Mouse (Mus musculus): Measurements from ENCODE around the gene Gm43302. TPM values are rescaled to one million over a fixed set of nuclear protein-coding genes. Genes with fewer than 3 reads are reported as not detected.
"Not testable (repeated sequence)": the region's sequence is repeated elsewhere in the genome, so short reads cannot be mapped to it uniquely, and the experiment has no call there.

The Gm43302 gene
- polyA plus RNA-seq, 1 experiment from 2014 or later, result 0.15 TPM

DNA sequence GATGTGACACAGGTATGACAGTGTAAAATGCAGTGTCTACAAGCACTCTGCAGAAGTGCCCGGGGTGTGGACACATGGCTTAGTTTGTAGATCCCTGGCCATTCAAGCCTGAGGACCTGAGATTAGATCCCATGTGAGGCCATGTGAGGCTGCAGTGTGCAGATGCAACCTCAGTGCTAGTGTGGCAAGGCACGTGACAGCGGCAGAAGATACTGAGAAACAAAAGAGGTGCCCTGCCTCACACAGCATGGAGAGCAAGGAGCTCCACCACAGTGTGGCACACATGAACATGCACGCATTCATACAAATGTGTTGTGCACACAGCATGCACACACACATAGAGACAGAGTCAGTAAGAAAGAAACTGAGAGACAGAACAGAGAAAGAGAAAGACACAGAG, 12.2 kb upstream of the Gm43302 start:
- not testable (repeated sequence) for H3K9me3 ChIP-seq (ENCODE audit: control insufficient read depth, low read length); ATAC-seq (ENCODE audit: insufficient number of reproducible peaks, insufficient read depth, low FRiP score, low read depth); H3K36me3 ChIP-seq (ENCODE audit: control insufficient read depth, insufficient read depth, low read length); H3K27ac ChIP-seq (replicated peaks in 1 of 2; ENCODE audit: control insufficient read depth in 1 of 2, insufficient read depth in 1 of 2, low read depth in 2 of 2, low read length in 2 of 2); H3K27me3 ChIP-seq (ENCODE audit: control insufficient read depth, insufficient read depth, low read length); H3K4me3 ChIP-seq (ENCODE audit: control insufficient read depth in 1 of 2, insufficient read depth in 1 of 2, low read depth in 1 of 2, low read length in 2 of 2); H3K4me2 ChIP-seq (ENCODE audit: low read length); H3K9ac ChIP-seq (ENCODE audit: low read length)
- H3K4me1 ChIP-seq (ENCODE audit: control insufficient read depth in 2 of 2, insufficient read depth in 2 of 2, low read length in 2 of 2), result peaks cover 7 to 17% of the 10 kb centered on the region in 2 experiments
- WGBS, result 66% methylated on average over 4 of the region's 4 CpGs

- WGBS, result 83% methylated on average over 4 of the region's 4 CpGs
- ATAC-seq (ENCODE audit: insufficient number of reproducible peaks, insufficient read depth, low FRiP score, low read depth), result no peak
- no peak overlapping the region for H3K4me3 ChIP-seq (ENCODE audit: control insufficient read depth in 1 of 2, insufficient read depth in 1 of 2, low read depth in 1 of 2, low read length in 2 of 2)
- peaks cover 10 to 26% of the 10 kb centered on the region in 2 experiments for H3K4me1 ChIP-seq (ENCODE audit: control insufficient read depth in 2 of 2, insufficient read depth in 2 of 2, low read length in 2 of 2)
- 0 out of 2 replicates have a peak overlapping the region, but pooled peaks have one; percentile 13 for H3K4me2 ChIP-seq (ENCODE audit: low read length)
- H3K27ac ChIP-seq (replicated peaks in 1 of 2; ENCODE audit: control insufficient read depth in 1 of 2, insufficient read depth in 1 of 2, low read depth in 2 of 2, low read length in 2 of 2), result peak overlapping the region; percentile 82 to 84
- H3K36me3 ChIP-seq (ENCODE audit: control insufficient read depth, insufficient read depth, low read length), result no peaks in the 10 kb centered on the region
- no peaks in the 10 kb centered on the region for H3K27me3 ChIP-seq (ENCODE audit: control insufficient read depth, insufficient read depth, low read length)
- H3K9me3 ChIP-seq (ENCODE audit: control insufficient read depth, low read length), result no peaks in the 10 kb centered on the region
- H3K9ac ChIP-seq (ENCODE audit: low read length), result 0 out of 2 replicates have a peak overlapping the region, but pooled peaks have one; percentile 21
Measured at GRCm38 (mm10) chr5:105301963-105302362, 8.5 kb upstream of the Gm43302 start.

- Histone ChIP-seq H3K27ac (replicated peaks in 1 of 2; ENCODE audit: control insufficient read depth in 1 of 2, insufficient read depth in 1 of 2, low read depth in 2 of 2, low read length in 2 of 2) (peak overlapping the region; percentile 82 to 84), H3K27me3 (ENCODE audit: control insufficient read depth, insufficient read depth, low read length) (no peaks in the 10 kb centered on the region), H3K36me3 (ENCODE audit: control insufficient read depth, insufficient read depth, low read length) (no peaks in the 10 kb centered on the region), H3K4me2 (ENCODE audit: low read length) (0 out of 2 replicates have a peak overlapping the region, but pooled peaks have one; percentile 13), H3K9ac (ENCODE audit: low read length) (peak overlapping the region; percentile 21; the same call in 1 of the 2 replicates), H3K4me1 (ENCODE audit: control insufficient read depth in 2 of 2, insufficient read depth in 2 of 2, low read length in 2 of 2) (peaks cover 10 to 26% of the 10 kb centered on the region in 2 experiments), H3K9me3 (ENCODE audit: control insufficient read depth, low read length) (no peaks in the 10 kb centered on the region), H3K4me3 (ENCODE audit: control insufficient read depth in 1 of 2, insufficient read depth in 1 of 2, low read depth in 1 of 2, low read length in 2 of 2) (no peak overlapping the region)
- 4% methylated on average over 2 of the region's 2 CpGs for WGBS
- ATAC-seq (ENCODE audit: insufficient number of reproducible peaks, insufficient read depth, low FRiP score, low read depth), result peak; percentile 95
Measured at GRCm38 (mm10) chr5:105301531-105301930, 8.0 kb upstream of the Gm43302 start.

DNA sequence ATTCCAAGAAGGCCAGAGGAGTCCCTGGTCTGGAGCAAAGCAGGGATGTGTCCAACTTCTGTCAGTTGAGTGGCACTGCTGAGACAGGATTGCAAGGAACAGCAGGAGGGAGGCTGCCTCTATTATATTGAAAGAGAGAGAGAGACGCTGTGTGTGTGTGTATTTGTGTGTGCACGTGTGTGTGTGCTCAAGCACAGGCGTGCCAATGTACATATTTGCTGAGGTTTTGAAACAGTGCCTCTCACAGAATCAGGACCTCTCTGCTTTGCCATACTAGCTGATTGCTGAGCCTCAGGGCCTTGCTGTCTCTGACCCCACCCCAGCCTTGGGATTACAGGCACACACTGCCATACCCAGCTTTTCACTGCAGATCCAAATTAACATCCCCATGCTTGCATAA, 2.3 kb upstream of the Gm43302 start:
- Histone ChIP-seq H3K27me3 (ENCODE audit: control insufficient read depth, insufficient read depth, low read length) (no peaks in the 10 kb centered on the region), H3K27ac (replicated peaks in 1 of 2; ENCODE audit: control insufficient read depth in 1 of 2, insufficient read depth in 1 of 2, low read depth in 2 of 2, low read length in 2 of 2) (no peak overlapping the region), H3K4me1 (ENCODE audit: control insufficient read depth in 2 of 2, insufficient read depth in 2 of 2, low read length in 2 of 2) (peaks cover 5 to 16% of the 10 kb centered on the region in 2 experiments; a peak in 3 of 4 replicates), H3K4me3 (ENCODE audit: control insufficient read depth in 1 of 2, insufficient read depth in 1 of 2, low read depth in 1 of 2, low read length in 2 of 2) (no peak overlapping the region), H3K9ac (ENCODE audit: low read length) (no peak overlapping the region), H3K4me2 (ENCODE audit: low read length) (no peak overlapping the region), H3K36me3 (ENCODE audit: control insufficient read depth, insufficient read depth, low read length) (no peaks in the 10 kb centered on the region), H3K9me3 (ENCODE audit: control insufficient read depth, low read length) (no peaks in the 10 kb centered on the region)
- no peak for ATAC-seq (ENCODE audit: insufficient number of reproducible peaks, insufficient read depth, low FRiP score, low read depth)
- WGBS, result 94% methylated on average over 3 of the region's 3 CpGs

DNA sequence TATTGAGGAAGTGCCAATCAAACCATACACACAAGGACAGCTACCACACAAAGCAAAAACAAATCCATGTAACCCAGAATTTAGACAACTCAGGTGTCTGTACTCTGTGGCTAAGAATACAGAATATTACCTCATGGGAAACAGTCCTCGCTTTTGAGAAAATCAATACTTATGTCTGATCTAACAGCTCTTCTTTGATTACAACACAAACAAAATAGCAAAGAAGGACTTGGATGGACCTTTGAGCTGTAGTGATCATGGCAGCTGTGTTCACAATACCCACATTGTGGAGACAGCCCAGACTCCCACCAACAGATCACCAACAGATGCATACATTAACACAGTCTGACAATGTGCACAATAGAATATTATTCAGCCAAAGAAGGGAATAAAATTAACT, 1.0 kb downstream of the Gm43302 start:
- no peaks in the 10 kb centered on the region for H3K27me3 ChIP-seq (ENCODE audit: control insufficient read depth, insufficient read depth, low read length)
- no peak for ATAC-seq (ENCODE audit: insufficient number of reproducible peaks, insufficient read depth, low FRiP score, low read depth)
- H3K9me3 ChIP-seq (ENCODE audit: control insufficient read depth, low read length), result no peaks in the 10 kb centered on the region
- H3K4me1 ChIP-seq (ENCODE audit: control insufficient read depth in 2 of 2, insufficient read depth in 2 of 2, low read length in 2 of 2), result peaks cover 3 to 6% of the 10 kb centered on the region in 2 experiments; a peak in 1 of 4 replicates
- no peak overlapping the region for H3K4me3 ChIP-seq (ENCODE audit: control insufficient read depth in 1 of 2, insufficient read depth in 1 of 2, low read depth in 1 of 2, low read length in 2 of 2)
- no peak overlapping the region for H3K4me2 ChIP-seq (ENCODE audit: low read length)
- H3K36me3 ChIP-seq (ENCODE audit: control insufficient read depth, insufficient read depth, low read length), result no peaks in the 10 kb centered on the region
- H3K9ac ChIP-seq (ENCODE audit: low read length), result no peak overlapping the region
- 93% methylated on average over 1 of the region's 1 CpGs for WGBS
- H3K27ac ChIP-seq (replicated peaks in 1 of 2; ENCODE audit: control insufficient read depth in 1 of 2, insufficient read depth in 1 of 2, low read depth in 2 of 2, low read length in 2 of 2), result no peak overlapping the region

DNA sequence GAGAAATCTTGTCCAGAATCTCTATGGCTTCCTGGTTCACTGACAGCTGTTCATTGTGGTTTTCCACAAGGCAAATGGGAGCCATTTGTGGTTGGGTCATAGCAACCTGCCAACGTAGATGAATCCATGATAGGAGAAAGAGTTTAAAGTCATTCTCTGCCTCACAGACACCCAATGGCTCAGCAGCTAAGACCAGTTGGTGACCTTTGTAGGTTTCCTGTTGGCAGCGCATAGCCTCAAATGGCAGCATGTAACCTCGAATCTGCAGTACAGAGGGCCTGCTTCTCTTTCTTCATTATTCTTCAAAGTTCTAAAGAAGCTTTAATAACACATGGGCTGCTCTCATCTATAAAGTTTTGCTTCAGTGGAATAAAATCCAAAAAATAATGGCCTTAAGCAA, 2.6 kb downstream of the Gm43302 start:
- not testable (repeated sequence) for H3K4me2 ChIP-seq (ENCODE audit: low read length); H3K27me3 ChIP-seq (ENCODE audit: control insufficient read depth, insufficient read depth, low read length); H3K4me3 ChIP-seq (ENCODE audit: control insufficient read depth in 1 of 2, insufficient read depth in 1 of 2, low read depth in 1 of 2, low read length in 2 of 2); H3K9me3 ChIP-seq (ENCODE audit: control insufficient read depth, low read length); H3K9ac ChIP-seq (ENCODE audit: low read length); H3K36me3 ChIP-seq (ENCODE audit: control insufficient read depth, insufficient read depth, low read length); H3K27ac ChIP-seq (replicated peaks in 1 of 2; ENCODE audit: control insufficient read depth in 1 of 2, insufficient read depth in 1 of 2, low read depth in 2 of 2, low read length in 2 of 2); H3K4me1 ChIP-seq (ENCODE audit: control insufficient read depth in 2 of 2, insufficient read depth in 2 of 2, low read length in 2 of 2); ATAC-seq (ENCODE audit: insufficient number of reproducible peaks, insufficient read depth, low FRiP score, low read depth)
- 88% methylated on average over 3 of the region's 3 CpGs for WGBS

GRCm38 (mm10) chr5:105260673-105261072, 32.8 kb downstream of the Gm43302 start:
- not testable (repeated sequence) for H3K4me3 ChIP-seq (ENCODE audit: control insufficient read depth in 1 of 2, insufficient read depth in 1 of 2, low read depth in 1 of 2, low read length in 2 of 2); ATAC-seq (ENCODE audit: insufficient number of reproducible peaks, insufficient read depth, low FRiP score, low read depth); H3K27me3 ChIP-seq (ENCODE audit: control insufficient read depth, insufficient read depth, low read length); H3K36me3 ChIP-seq (ENCODE audit: control insufficient read depth, insufficient read depth, low read length); H3K4me2 ChIP-seq (ENCODE audit: low read length); H3K9me3 ChIP-seq (ENCODE audit: control insufficient read depth, low read length); H3K9ac ChIP-seq (ENCODE audit: low read length); H3K27ac ChIP-seq (replicated peaks in 1 of 2; ENCODE audit: control insufficient read depth in 1 of 2, insufficient read depth in 1 of 2, low read depth in 2 of 2, low read length in 2 of 2); H3K4me1 ChIP-seq (ENCODE audit: control insufficient read depth in 2 of 2, insufficient read depth in 2 of 2, low read length in 2 of 2)
- no CpG with 5 or more reads among the region's 3 CpGs for WGBS

- H3K4me2 ChIP-seq (ENCODE audit: low read length), result no peak overlapping the region
- no peak overlapping the region for H3K9ac ChIP-seq (ENCODE audit: low read length)
- H3K4me1 ChIP-seq (ENCODE audit: control insufficient read depth in 2 of 2, insufficient read depth in 2 of 2, low read length in 2 of 2), result no peaks in the 10 kb centered on the region
- ATAC-seq (ENCODE audit: insufficient number of reproducible peaks, insufficient read depth, low FRiP score, low read depth), result no peak
- H3K4me3 ChIP-seq (ENCODE audit: control insufficient read depth in 1 of 2, insufficient read depth in 1 of 2, low read depth in 1 of 2, low read length in 2 of 2), result no peak overlapping the region
- no peaks in the 10 kb centered on the region for H3K9me3 ChIP-seq (ENCODE audit: control insufficient read depth, low read length)
- H3K27ac ChIP-seq (replicated peaks in 1 of 2; ENCODE audit: control insufficient read depth in 1 of 2, insufficient read depth in 1 of 2, low read depth in 2 of 2, low read length in 2 of 2), result no peak overlapping the region
- H3K27me3 ChIP-seq (ENCODE audit: control insufficient read depth, insufficient read depth, low read length), result no peaks in the 10 kb centered on the region
- H3K36me3 ChIP-seq (ENCODE audit: control insufficient read depth, insufficient read depth, low read length), result no peaks in the 10 kb centered on the region
Measured at GRCm38 (mm10) chr5:105252491-105252890, 41.0 kb downstream of the Gm43302 start.

All from heart, embryonic 14.5 days (tissue).